Mouse (Mus musculus): ENCODE results near the gene Upk1a. TPM values are rescaled to one million over a fixed set of nuclear protein-coding genes. Genes with fewer than 3 reads are reported as not detected.

The Upk1a gene
- polyA plus RNA-seq, 1 experiment from 2014 or later: 0.46 TPM

DNA sequence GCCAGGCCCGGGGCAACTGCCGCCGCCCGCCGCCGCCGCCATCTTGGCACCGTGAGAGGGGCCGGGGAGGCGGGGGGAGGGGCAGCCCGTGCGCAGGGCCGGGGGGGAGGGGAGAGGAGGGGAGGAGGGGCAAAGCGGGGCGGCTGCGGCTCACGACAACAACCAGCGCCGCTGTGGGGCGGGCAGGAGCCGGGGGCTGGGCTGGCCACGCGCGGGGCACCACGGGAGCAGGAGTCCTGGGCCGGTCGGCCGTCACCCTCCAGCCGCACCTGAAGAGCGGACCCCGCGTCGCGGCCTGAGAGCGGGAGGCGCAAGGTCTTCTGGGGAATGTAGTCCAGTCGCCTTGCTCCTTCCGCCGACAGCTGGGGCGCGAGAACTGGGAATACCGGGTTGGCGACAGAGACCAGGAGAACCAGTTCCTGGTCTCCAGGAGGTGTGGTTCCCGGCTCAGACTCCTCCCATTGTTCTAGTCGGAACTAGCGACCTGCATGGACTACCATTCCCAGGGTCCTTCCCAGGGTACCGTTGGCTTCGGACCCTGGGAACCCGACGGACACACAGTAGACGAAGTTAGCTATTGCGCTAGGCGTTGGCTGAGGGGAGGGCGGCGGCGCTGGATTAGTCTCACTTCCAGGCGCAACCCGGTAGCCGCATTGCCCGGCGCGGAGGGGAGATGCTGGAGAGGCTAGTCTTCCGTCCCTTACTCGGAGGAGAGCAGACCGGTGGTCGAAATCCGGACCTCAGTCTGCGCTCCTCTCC lies 23.8 kb downstream of the Upk1a start, which contains the start of gene Kmt2b:
Gene Kmt2b, minus strand, starts transcription at position 51 of the 759 bp plus-strand sequence.
- Histone ChIP-seq H3K4me2 (peak within 1 kb of the TSS; percentile 82), H3K4me1 (ENCODE audit: insufficient read depth) (0 out of 2 replicates have a peak, but pooled peaks cover 3% of the 10 kb centered on the region), H3K9me3 (ENCODE audit: low read depth, low read length) (no peaks in the 10 kb centered on the region), H3K9ac (peak within 1 kb of the TSS; percentile 98), H3K27ac (ENCODE audit: low read depth) (peak within 1 kb of the TSS; percentile 93), H3K36me3 (ENCODE audit: insufficient read depth) (peaks cover 30% of the 10 kb centered on the region), H3K4me3 (ENCODE audit: low read depth, low read length) (peak within 1 kb of the TSS; percentile 94), H3K27me3 (ENCODE audit: insufficient read depth, low read length) (no peaks in the 10 kb centered on the region)
- peak; percentile 98 for DNase-seq
- ATAC-seq (ENCODE audit: insufficient read depth): peak; percentile 97
- TF ChIP-seq CTCF (IDR thresholded peaks at IDR 0.05; ENCODE audit: low read depth): no peak
- under 1% methylated on average over 49 of the region's 68 CpGs for WGBS

DNA sequence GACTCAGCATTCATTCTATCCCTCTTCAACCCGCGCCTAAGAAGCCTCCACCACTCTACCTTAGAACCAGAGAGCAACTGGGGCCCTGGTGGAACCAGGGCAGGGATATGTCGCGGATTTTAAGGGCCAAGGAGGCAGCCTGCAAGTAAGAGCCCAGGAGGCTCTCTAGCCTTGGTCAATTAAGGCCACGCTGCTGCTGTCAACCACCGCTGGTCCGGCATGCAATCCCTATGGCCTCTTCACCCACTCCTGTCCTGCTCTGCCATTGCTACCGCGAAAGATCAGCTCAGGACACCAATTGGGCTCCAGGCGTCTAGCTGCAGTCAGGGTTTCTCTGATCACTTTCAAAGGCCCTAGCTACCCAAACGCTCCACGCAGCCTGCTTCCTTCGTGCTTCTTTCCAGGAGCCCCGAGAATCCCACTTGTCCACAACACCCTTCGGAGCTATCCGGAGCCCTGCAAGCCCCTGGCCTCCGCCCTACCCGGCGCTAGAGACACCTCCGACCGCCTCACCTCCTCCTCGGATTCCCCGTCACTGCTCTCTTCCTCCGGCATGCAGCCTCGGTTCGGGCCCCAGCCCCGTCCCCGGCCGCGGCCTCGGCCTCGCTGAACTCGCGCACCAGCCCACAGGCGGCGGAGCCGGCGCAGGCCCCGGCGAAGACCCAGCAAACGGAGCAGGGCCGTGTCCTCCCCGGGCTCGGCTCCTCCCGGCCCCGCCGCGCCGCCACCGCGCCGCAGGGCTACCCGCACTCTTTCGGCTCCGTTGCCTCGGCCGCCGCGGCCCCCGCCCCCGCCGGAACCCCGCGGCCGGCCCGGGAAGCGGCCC lies 24.6 kb downstream of the Upk1a start:
- Histone ChIP-seq H3K27me3 (ENCODE audit: insufficient read depth, low read length) (no peaks in the 10 kb centered on the region), H3K36me3 (ENCODE audit: insufficient read depth) (peaks cover 38% of the 10 kb centered on the region), H3K4me2 (peak overlapping the region; percentile 82), H3K4me1 (ENCODE audit: insufficient read depth) (0 out of 2 replicates have a peak, but pooled peaks cover 3% of the 10 kb centered on the region), H3K9ac (peak overlapping the region; percentile 98), H3K4me3 (ENCODE audit: low read depth, low read length) (peak overlapping the region; percentile 94), H3K9me3 (ENCODE audit: low read depth, low read length) (no peaks in the 10 kb centered on the region), H3K27ac (ENCODE audit: low read depth) (peak overlapping the region; percentile 93)
- DNase-seq (peak; percentile 34), ATAC-seq (ENCODE audit: insufficient read depth) (peak; percentile 24)
- under 1% methylated on average over 67 of the region's 67 CpGs for whole genome bisulfite sequencing
- no peak for TF ChIP-seq CTCF (IDR thresholded peaks at IDR 0.05; ENCODE audit: low read depth)

DNA sequence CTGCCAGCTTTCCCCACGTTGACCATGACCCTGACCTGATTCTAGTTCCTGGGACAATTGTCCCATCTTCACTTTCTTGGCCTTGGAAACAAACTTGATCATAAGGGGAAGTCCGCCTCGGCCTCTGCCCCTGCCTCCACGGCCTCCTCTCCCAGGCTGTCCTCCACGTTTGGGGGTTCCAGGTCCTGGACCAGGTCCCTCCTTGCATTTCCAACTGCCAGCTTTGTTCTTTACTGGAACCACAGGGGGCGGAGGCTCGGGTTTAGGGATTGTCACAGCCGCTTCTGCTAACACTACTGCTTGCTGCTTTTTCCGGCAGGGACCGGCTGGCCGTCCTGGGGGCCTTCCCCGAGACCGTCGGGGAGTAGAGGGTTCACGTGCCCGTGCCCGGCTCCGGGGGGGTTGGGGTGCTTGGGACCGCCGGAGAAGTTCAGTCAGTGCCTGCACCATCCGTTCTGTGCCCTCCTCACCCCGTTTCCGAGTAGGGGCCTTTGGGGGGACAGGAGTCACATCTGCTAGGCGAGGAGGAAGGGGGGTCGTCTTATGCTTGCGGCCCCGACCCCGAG lies 26.1 kb downstream of the Upk1a start:
- Histone ChIP-seq H3K4me3 (ENCODE audit: low read depth, low read length) (peak overlapping the region; percentile 94; the same call in 1 of the 2 replicates), H3K4me2 (peak overlapping the region; percentile 82), H3K4me1 (ENCODE audit: insufficient read depth) (0 out of 2 replicates have a peak, but pooled peaks cover 3% of the 10 kb centered on the region), H3K36me3 (ENCODE audit: insufficient read depth) (peaks cover 53% of the 10 kb centered on the region), H3K9ac (no peak overlapping the region), H3K27me3 (ENCODE audit: insufficient read depth, low read length) (no peaks in the 10 kb centered on the region), H3K9me3 (ENCODE audit: low read depth, low read length) (no peaks in the 10 kb centered on the region), H3K27ac (ENCODE audit: low read depth) (no peak overlapping the region)
- ATAC-seq (ENCODE audit: insufficient read depth): no peak
- no peak for DNase-seq
- 87% methylated on average over 28 of the region's 28 CpGs for WGBS
- no peak for TF ChIP-seq CTCF (IDR thresholded peaks at IDR 0.05; ENCODE audit: low read depth)

DNA sequence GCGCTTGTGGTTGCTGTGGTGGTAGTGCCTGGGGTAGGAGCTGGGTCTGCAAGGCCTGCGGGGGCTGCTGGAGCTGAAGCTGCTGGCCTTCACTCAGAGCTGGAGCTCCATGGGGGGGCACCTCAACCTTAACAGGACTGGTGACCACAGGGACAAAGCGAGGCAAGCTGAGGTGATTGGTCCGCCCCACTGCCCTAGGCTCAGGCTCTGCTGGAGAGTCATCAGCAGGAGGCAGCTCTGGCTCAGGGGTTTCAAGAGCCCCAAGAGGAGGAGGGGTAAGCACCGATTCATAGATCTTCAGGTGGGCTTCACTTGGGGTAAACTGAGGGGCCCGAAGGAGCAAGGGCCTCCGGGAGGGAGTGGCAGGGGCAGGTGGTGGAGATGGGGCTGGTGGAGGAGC lies 27.5 kb downstream of the Upk1a start:
- no peak for TF ChIP-seq CTCF (IDR thresholded peaks at IDR 0.05; ENCODE audit: low read depth)
- H3K36me3 ChIP-seq (ENCODE audit: insufficient read depth): peaks cover 65% of the 10 kb centered on the region
- no peak overlapping the region for H3K4me3 ChIP-seq (ENCODE audit: low read depth, low read length)
- DNase-seq: no peak
- H3K27me3 ChIP-seq (ENCODE audit: insufficient read depth, low read length): no peaks in the 10 kb centered on the region
- H3K27ac ChIP-seq (ENCODE audit: low read depth): no peak overlapping the region
- 89% methylated on average over 7 of the region's 7 CpGs for WGBS
- no peak overlapping the region for H3K4me2 ChIP-seq
- no peak for ATAC-seq (ENCODE audit: insufficient read depth)
- no peaks in the 10 kb centered on the region for H3K9me3 ChIP-seq (ENCODE audit: low read depth, low read length)
- 0 out of 2 replicates have a peak, but pooled peaks cover 3% of the 10 kb centered on the region for H3K4me1 ChIP-seq (ENCODE audit: insufficient read depth)
- no peak overlapping the region for H3K9ac ChIP-seq

DNA sequence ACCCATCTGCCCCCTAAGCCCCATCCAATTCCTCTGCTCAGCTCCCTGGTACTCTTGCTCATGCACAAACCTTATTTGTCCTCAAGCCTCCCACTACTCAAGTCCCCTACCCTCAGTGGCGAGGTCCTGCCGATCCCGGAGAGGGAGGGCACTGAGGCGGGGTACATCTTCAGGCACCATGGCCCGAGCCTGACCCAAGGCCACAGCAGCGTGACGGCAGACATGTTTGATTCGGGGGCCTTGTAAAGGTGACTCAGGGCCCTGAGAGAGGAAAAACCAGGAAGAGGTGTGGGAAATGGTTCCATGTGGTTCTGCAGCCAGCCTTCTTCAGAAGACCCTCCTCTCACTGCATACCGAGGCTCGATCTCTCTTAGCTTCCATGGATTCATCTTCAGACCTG lies 28.3 kb downstream of the Upk1a start:
- 87% methylated on average over 10 of the region's 10 CpGs for WGBS
- H3K4me2 ChIP-seq: no peak overlapping the region
- TF ChIP-seq CTCF (IDR thresholded peaks at IDR 0.05; ENCODE audit: low read depth): no peak
- no peak overlapping the region for H3K4me3 ChIP-seq (ENCODE audit: low read depth, low read length)
- H3K9me3 ChIP-seq (ENCODE audit: low read depth, low read length): no peaks in the 10 kb centered on the region
- no peak for ATAC-seq (ENCODE audit: insufficient read depth)
- H3K4me1 ChIP-seq (ENCODE audit: insufficient read depth): no peaks in the 10 kb centered on the region
- no peak overlapping the region for H3K27ac ChIP-seq (ENCODE audit: low read depth)
- H3K36me3 ChIP-seq (ENCODE audit: insufficient read depth): peaks cover 73% of the 10 kb centered on the region
- no peak for DNase-seq
- H3K27me3 ChIP-seq (ENCODE audit: insufficient read depth, low read length): no peaks in the 10 kb centered on the region
- H3K9ac ChIP-seq: no peak overlapping the region

DNA sequence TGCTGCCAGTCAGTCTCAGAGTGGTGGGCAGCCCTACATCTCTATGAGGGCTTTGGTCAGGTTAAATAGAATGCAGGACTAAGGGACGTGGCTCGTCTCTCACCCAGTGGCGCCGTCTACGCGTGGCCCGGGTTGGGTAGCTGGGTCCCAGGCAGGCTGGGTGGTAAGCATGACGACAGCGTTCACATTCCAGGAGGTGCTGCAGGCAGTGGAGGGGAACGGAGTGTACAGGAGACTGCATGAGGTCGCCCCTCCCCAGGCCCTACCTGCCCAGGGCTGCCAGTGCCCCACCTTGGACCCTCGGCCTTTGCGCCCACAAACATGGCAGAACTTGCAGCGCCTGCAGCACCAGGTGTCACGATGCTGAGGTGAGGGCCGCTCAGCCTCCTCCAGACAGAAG lies 31.1 kb downstream of the Upk1a start:
- no peak overlapping the region for H3K27ac ChIP-seq (ENCODE audit: low read depth)
- no peak for ATAC-seq (ENCODE audit: insufficient read depth)
- 94% methylated on average over 16 of the region's 16 CpGs for WGBS

More for the DNA sequence above, 31.1 kb downstream of the Upk1a start:
- Histone ChIP-seq H3K27me3 (ENCODE audit: insufficient read depth, low read length) (no peaks in the 10 kb centered on the region), H3K9ac (no peak overlapping the region), H3K4me2 (no peak overlapping the region), H3K36me3 (ENCODE audit: insufficient read depth) (peaks cover 99% of the 10 kb centered on the region), H3K4me1 (ENCODE audit: insufficient read depth) (no peaks in the 10 kb centered on the region), H3K9me3 (ENCODE audit: low read depth, low read length) (no peaks in the 10 kb centered on the region), H3K4me3 (ENCODE audit: low read depth, low read length) (no peak overlapping the region)
- no peak for TF ChIP-seq CTCF (IDR thresholded peaks at IDR 0.05; ENCODE audit: low read depth)
- no peak for DNase-seq
